Mouse (Mus musculus) neural tube, embryonic 12.5 days (tissue): ENCODE data around the gene Olfr247. TPM values are rescaled to one million over a fixed set of nuclear protein-coding genes. Genes with fewer than 3 reads are reported as not detected.
"Not testable (repeated sequence)": the region's sequence is repeated elsewhere in the genome, so short reads cannot be mapped to it uniquely, and the experiment has no call there.

ENCODE experiments used
- ATAC-seq: fragments of 200-750 bp; cut with Nextera tagmentation; 2 replicates; pipeline ENCODE4 v1.8.0; 2017; ENCODE audit warnings: low read depth, mild to moderate bottlenecking, moderate TSS enrichment, moderate library complexity; ENCODE audit not compliant: low FRiP score
- H3K27ac ChIP-seq: fragments of 300-500 bp; sonication (generic); 2 replicates; pipeline ENCODE4 v1.5.1; 2016
- H3K27me3 ChIP-seq: fragments of 300-500 bp; sonication (generic); replicated peaks from 2 replicates; pipeline ENCODE4 v1.6.1; 2016; ENCODE audit warnings: mild to moderate bottlenecking
- H3K36me3 ChIP-seq: fragments of 300-500 bp; sonication (generic); 2 replicates; pipeline ENCODE4 v1.6.1; 2016; ENCODE audit warnings: mild to moderate bottlenecking
- H3K4me1 ChIP-seq: fragments of 300-500 bp; sonication (generic); 2 replicates; pipeline ENCODE4 v1.6.1; 2016
- H3K4me2 ChIP-seq: fragments of 300-500 bp; sonication (generic); replicated peaks from 2 replicates; pipeline ENCODE4 v1.6.1; 2016; ENCODE audit warnings: mild to moderate bottlenecking
- H3K4me3 ChIP-seq: fragments of 300-500 bp; sonication (generic); 2 replicates; pipeline ENCODE4 v1.5.1; 2016
- H3K9ac ChIP-seq: fragments of 300-500 bp; sonication (generic); 2 replicates; pipeline ENCODE4 v1.6.1; 2016; ENCODE audit warnings: mild to moderate bottlenecking
- H3K9me3 ChIP-seq: fragments of 300-500 bp; sonication (generic); 2 replicates; pipeline ENCODE4 v1.6.1; 2016; ENCODE audit warnings: mild to moderate bottlenecking
- WGBS: fragments of 180-500 bp; shearing (Covaris S2); methylation state at CpG from one replicate; pipeline ENCODE4 v1.1.7; 2016; 5-methylcytosine and 5-hydroxymethylcytosine counted together
- polyA plus RNA-seq: library from polyadenylated mRNA; unstranded; fragments of >200 nt; fragmentation: Nextera tagmentation; extraction: Ambion mirVana; gene quantifications from 2 replicates; pipeline ENCODE4 v1.2.1, GENCODE M21; 2016

Gene Olfr247
- not detected in 2 replicates for polyA plus RNA-seq

DNA sequence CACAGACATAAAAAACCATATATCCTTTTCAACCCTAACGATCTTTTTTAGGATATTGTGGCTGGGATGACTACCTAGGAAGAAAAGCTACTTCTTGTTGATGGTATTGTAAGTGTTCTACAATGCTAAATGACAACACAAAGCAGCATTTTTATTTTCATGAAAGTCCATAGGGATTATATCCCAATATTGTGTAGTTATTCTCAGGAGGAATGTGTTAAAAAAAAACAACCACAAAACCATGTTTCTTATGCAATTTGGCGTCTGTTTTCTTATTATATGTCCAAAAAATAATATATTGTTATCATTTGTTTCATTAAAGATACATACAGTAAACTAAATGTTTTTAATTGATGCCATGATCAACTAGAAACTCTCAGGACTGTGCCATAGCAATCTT lies at the start of gene Olfr247:
Gene Olfr247, minus strand, starts transcription at position 101 of the 400 bp plus-strand sequence.
- H3K4me1 ChIP-seq, H3K4me3 ChIP-seq, H3K27me3 ChIP-seq, H3K9me3 ChIP-seq, ATAC-seq, H3K4me2 ChIP-seq, H3K36me3 ChIP-seq, H3K27ac ChIP-seq, H3K9ac ChIP-seq: not testable (repeated sequence)
- WGBS = no CpG with 5 or more reads among the region's 2 CpGs

DNA sequence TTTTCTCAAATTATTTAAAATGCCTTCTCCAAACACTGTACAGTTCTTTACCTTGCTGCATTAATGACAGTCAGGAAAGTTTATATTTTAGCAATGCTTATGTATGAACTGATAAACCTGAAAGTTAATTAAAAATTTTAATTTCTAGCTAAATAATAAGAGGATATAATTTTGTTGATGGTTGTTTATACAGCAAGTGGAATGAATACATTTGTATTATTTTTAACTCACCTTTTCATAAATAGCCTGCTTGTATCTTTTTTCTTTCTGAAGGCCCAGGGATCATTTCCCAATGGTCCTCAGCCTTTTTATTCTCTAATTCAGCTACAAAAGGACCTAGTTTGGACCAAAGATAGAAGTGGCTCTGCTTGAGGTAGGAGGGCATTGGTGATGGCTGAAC lies 36.4 kb upstream of the Olfr247 start, which contains the start of gene Olfr820:
Gene Olfr820, plus strand, starts transcription at position 301 of the 400 bp plus-strand sequence.
- Histone ChIP-seq H3K9ac (no peak within 1 kb of the TSS), H3K36me3 (no peaks in the 10 kb centered on the region), H3K4me3 (no peak within 1 kb of the TSS), H3K4me2 (no peak within 1 kb of the TSS), H3K27me3 (no peaks in the 10 kb centered on the region), H3K9me3 (no peaks in the 10 kb centered on the region), H3K27ac (no peak within 1 kb of the TSS), H3K4me1 (no peaks in the 10 kb centered on the region)
- no peak for ATAC-seq

DNA sequence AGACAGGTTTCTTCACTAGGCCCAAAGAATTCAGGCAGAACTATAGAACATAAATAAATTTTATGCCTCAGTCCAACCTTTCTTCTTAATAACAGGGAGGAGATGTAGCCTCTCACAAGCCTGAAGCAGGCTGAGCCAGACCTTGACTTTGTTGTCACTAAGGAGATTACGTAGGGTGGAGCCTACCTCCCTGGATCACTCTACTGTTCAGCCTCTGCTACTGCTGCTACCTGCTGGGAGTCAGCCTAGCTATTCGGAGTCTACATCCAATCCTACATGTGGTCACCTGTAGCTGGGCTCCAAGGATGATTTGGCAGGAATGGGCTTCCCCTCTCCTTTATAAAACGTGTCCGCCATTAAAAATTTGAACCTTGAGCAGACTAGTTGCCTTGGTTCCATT lies 29.4 kb upstream of the Olfr247 start:
- H3K9ac ChIP-seq, H3K4me3 ChIP-seq, H3K4me2 ChIP-seq, H3K27me3 ChIP-seq, ATAC-seq, H3K36me3 ChIP-seq, H3K9me3 ChIP-seq, H3K27ac ChIP-seq, H3K4me1 ChIP-seq: not testable (repeated sequence)
- 94% methylated on average over 4 of the region's 4 CpGs for WGBS

- 89% methylated on average over 4 of the region's 4 CpGs for WGBS
- not testable (repeated sequence) for H3K4me3 ChIP-seq, H3K27ac ChIP-seq
These were observed 28.2 kb upstream of the Olfr247 start for GRCm38 (mm10) chr10:130004104-130004503.

GRCm38 (mm10) chr10:129984962-129985361 lies 9.0 kb upstream of the Olfr247 start, which contains the start of gene Gm10310:
Gene Gm10310, minus strand, starts transcription at chr10:129985062.
- H3K4me3 ChIP-seq, H3K27ac ChIP-seq, H3K36me3 ChIP-seq, H3K4me2 ChIP-seq, H3K9ac ChIP-seq, H3K27me3 ChIP-seq, ATAC-seq, H3K4me1 ChIP-seq, H3K9me3 ChIP-seq: not testable (repeated sequence)
- no CpG with 5 or more reads among the region's 1 CpGs for WGBS

More at GRCm38 (mm10) chr10:130004104-130004503, 28.2 kb upstream of the Olfr247 start:
- not testable (repeated sequence) for H3K27me3 ChIP-seq, ATAC-seq, H3K36me3 ChIP-seq, H3K9me3 ChIP-seq, H3K4me2 ChIP-seq, H3K9ac ChIP-seq, H3K4me1 ChIP-seq

DNA sequence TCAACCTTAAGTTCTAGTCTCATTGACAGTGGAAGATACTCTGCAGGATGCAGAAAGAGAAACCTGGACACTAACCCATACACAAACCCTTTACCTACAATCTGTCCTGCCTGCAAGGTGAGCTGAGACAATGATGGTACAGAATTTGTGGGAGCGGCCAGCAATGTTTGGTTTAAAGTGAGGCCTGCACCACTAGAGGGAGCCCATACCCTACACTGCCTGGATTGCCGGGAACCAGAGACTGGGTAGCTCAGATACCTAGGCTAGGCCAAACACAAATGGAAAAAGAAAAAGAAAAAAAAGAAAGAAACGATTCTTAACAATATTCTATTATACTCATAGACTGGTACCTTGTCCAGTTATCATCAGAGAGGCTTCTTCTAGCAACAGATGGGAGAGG lies 5.9 kb upstream of the Olfr247 start:
- H3K9me3 ChIP-seq, H3K4me3 ChIP-seq, H3K4me2 ChIP-seq, H3K27ac ChIP-seq, H3K36me3 ChIP-seq, H3K4me1 ChIP-seq, H3K9ac ChIP-seq, H3K27me3 ChIP-seq: not testable (repeated sequence)
- peak; percentile 56 for ATAC-seq
- no CpG with 5 or more reads among the region's 3 CpGs for WGBS

DNA sequence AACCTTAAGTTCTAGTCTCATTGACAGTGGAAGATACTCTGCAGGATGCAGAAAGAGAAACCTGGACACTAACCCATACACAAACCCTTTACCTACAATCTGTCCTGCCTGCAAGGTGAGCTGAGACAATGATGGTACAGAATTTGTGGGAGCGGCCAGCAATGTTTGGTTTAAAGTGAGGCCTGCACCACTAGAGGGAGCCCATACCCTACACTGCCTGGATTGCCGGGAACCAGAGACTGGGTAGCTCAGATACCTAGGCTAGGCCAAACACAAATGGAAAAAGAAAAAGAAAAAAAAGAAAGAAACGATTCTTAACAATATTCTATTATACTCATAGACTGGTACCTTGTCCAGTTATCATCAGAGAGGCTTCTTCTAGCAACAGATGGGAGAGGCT lies 2.9 kb downstream of the Olfr247 start:
- not testable (repeated sequence) for H3K36me3 ChIP-seq, H3K4me1 ChIP-seq, H3K27ac ChIP-seq, H3K27me3 ChIP-seq, H3K9ac ChIP-seq, H3K4me2 ChIP-seq, H3K4me3 ChIP-seq, H3K9me3 ChIP-seq
- peak; percentile 72 for ATAC-seq
- no CpG with 5 or more reads among the region's 3 CpGs for WGBS

- not testable (repeated sequence) for H3K27ac ChIP-seq, H3K4me3 ChIP-seq, H3K4me2 ChIP-seq, H3K27me3 ChIP-seq, H3K9me3 ChIP-seq, ATAC-seq, H3K4me1 ChIP-seq, H3K36me3 ChIP-seq, H3K9ac ChIP-seq
- WGBS = 85% methylated on average over 2 of the region's 2 CpGs
These were observed 8.8 kb downstream of the Olfr247 start, which contains the start of gene Olfr819 for GRCm38 (mm10) chr10:129967166-129967565. Gene Olfr819, minus strand, starts transcription at chr10:129967266.

GRCm38 (mm10) chr10:129966232-129966631 lies 9.7 kb downstream of the Olfr247 start:
- not testable (repeated sequence) for H3K27ac ChIP-seq, H3K9ac ChIP-seq, H3K36me3 ChIP-seq, H3K4me2 ChIP-seq, H3K4me1 ChIP-seq, H3K9me3 ChIP-seq, H3K4me3 ChIP-seq, H3K27me3 ChIP-seq, ATAC-seq
- 100% methylated on average over 2 of the region's 3 CpGs for WGBS

DNA sequence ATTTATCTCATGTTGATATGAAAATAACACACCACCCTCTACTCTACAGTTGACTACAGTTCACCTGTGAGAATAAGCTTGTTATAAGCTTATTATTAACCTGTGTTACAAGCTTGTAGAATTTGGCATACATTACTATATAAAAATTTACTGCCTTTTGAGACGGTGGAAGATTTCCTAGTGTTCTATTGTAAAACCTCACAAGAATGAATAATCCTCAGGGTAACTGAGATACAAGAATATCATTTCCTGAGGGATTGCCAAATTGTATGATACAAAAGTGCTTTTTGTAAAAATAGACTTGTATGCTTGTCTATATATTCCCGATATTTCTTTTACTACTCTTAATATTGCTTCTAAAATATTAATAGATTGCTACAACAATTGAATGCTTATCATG lies 26.9 kb downstream of the Olfr247 start, which contains the start of gene Olfr818:
Gene Olfr818, minus strand, starts transcription at position 101 of the 400 bp plus-strand sequence.
- no peaks in the 10 kb centered on the region for H3K27me3 ChIP-seq
- WGBS = 94% methylated on average over 2 of the region's 2 CpGs
- H3K27ac ChIP-seq = no peak within 1 kb of the TSS
- H3K4me1 ChIP-seq = no peaks in the 10 kb centered on the region
- no peak within 1 kb of the TSS for H3K4me2 ChIP-seq
- no peak within 1 kb of the TSS for H3K4me3 ChIP-seq
- H3K36me3 ChIP-seq = no peaks in the 10 kb centered on the region
- no peak for ATAC-seq
- H3K9me3 ChIP-seq = no peaks in the 10 kb centered on the region
- no peak within 1 kb of the TSS for H3K9ac ChIP-seq

Other genes starting within 250 kb of the Olfr247 start
- gene Olfr805, start 246.8 kb downstream of the Olfr247 start, polyA plus RNA-seq = not detected in 2 replicates
- not detected in 2 replicates for gene Olfr806, start 234.2 kb downstream of the Olfr247 start, polyA plus RNA-seq
- gene Olfr807, start 218.3 kb downstream of the Olfr247 start, polyA plus RNA-seq = not detected in 2 replicates
- not detected in 2 replicates for gene Olfr808, start 210.7 kb downstream of the Olfr247 start, polyA plus RNA-seq
- not detected in 2 replicates for gene Olfr809, start 201.5 kb downstream of the Olfr247 start, polyA plus RNA-seq
- not detected in 2 replicates for gene Olfr810, start 181.2 kb downstream of the Olfr247 start, polyA plus RNA-seq
- gene Olfr811, start 171.7 kb downstream of the Olfr247 start, polyA plus RNA-seq = not detected in 2 replicates
- gene Olfr812, start 130.0 kb downstream of the Olfr247 start, polyA plus RNA-seq = not detected in 2 replicates
- not detected in 2 replicates for gene Olfr813, start 120.8 kb downstream of the Olfr247 start, polyA plus RNA-seq
- not detected in 2 replicates for gene Olfr814, start 96.3 kb downstream of the Olfr247 start, polyA plus RNA-seq
- not detected in 2 replicates for gene Olfr815, start 70.3 kb downstream of the Olfr247 start, polyA plus RNA-seq
- not detected in 2 replicates for gene Olfr816, start 60.5 kb downstream of the Olfr247 start, polyA plus RNA-seq
- not detected in 2 replicates for gene Olfr818, start 27.0 kb downstream of the Olfr247 start, polyA plus RNA-seq
- not detected in 2 replicates for gene Olfr819, start 8.9 kb downstream of the Olfr247 start, polyA plus RNA-seq
- not detected in 2 replicates for gene Gm10310, start 8.9 kb upstream of the Olfr247 start, polyA plus RNA-seq
- gene Olfr820, start 36.5 kb upstream of the Olfr247 start, polyA plus RNA-seq = not detected in 2 replicates
- not detected in 2 replicates for gene Olfr821, start 54.2 kb upstream of the Olfr247 start, polyA plus RNA-seq
- gene Olfr822, start 95.1 kb upstream of the Olfr247 start, polyA plus RNA-seq = not detected in 2 replicates
- not detected in 2 replicates for gene Olfr823, start 139.2 kb upstream of the Olfr247 start, polyA plus RNA-seq
- not detected in 2 replicates for gene Olfr824, start 153.9 kb upstream of the Olfr247 start, polyA plus RNA-seq
- gene Olfr825, start 190.6 kb upstream of the Olfr247 start, polyA plus RNA-seq = not detected in 2 replicates
- not detected in 2 replicates for gene Olfr826, start 208.0 kb upstream of the Olfr247 start, polyA plus RNA-seq
- gene Olfr827, start 238.3 kb upstream of the Olfr247 start, polyA plus RNA-seq = not detected in 2 replicates